Mouse (Mus musculus): ENCODE data around the gene Nedd4.

GRCm38 (mm10) chr9:72697779-72698178, 35.6 kb downstream of the Nedd4 start:
- TF ChIP-seq POLR2A (IDR thresholded peaks at IDR 0.05; ENCODE audit: insufficient read depth, low read depth, low read length) (no peak), CTCF (IDR thresholded peaks at IDR 0.05) (no peak), EP300 (IDR thresholded peaks at IDR 0.05; ENCODE audit: insufficient read depth, low read depth, low read length) (no peak)
